Mouse (Mus musculus) WW6 (cell line): Measurements from ENCODE around the gene Il34.
A peak's percentile ranks its signal among the peaks of the same experiment; 100 is the strongest.

Experiments used
- DNase-seq: peaks from one replicate; pipeline ENCODE4 v3.0.0-alpha.2; 2013; ENCODE audit warnings: low read depth, low spot score

The Il34 gene

GRCm38 (mm10) chr8:110776335-110776734 lies 29.4 kb downstream of the Il34 start:
- DNase-seq, result no peak

DNA sequence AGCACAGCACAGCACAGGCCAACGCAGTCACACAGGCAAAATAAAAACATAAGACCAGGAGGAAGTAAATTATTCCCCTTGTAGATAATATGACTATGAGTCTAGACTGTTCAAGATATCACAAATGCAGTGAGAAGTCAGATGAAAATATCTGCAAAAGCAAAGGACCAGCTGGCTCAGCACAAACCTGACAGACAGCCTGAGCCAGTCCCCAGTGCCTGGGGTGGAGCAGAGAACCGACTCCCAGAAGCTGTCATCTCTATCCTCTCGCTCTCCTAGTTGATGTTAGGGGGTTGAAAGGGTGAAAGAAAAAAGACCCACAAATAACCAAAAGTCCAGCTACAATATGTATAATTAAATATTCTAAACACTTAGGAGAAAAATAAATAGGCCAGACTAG lies 30.0 kb downstream of the Il34 start:
- DNase-seq, result no peak

DNA sequence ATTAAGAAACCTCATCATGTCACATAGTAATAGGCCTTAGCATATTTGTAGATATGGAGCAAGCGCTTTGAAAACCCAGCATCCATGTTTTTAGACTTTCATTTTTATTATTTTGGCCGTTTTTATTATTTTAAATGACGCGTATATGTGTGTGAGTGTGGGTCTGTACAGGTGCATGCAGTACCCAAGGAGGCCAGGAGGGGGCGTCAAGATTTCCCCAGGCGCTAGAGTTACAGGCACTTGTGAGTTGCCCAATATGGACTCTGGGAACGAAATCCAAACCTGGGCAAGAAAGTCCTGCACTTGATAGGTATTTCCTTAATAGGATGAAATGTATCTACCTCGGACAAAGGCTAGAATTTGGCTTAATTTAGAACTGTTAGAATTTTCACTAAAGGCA lies 30.4 kb downstream of the Il34 start:
- no peak for DNase-seq

DNA sequence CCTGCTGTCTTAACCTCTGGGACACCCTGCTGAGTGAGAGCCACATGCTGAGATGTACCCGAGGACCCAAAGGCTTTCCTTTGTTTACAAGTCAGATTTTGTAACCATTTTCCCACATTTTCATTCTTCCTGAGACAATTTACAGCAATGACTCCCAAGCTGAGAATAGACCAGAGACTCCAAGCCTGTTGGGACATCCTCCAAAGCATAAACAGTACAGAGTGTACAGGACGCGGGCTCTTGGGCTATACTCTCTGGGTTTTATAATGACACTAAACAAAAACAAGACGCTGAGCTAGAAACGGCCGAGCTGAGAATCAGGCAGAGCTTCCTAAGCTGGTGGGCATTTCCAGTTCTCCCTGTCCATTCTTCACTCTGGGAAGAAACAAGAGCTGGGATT lies 31.0 kb downstream of the Il34 start:
- no peak for DNase-seq

DNA sequence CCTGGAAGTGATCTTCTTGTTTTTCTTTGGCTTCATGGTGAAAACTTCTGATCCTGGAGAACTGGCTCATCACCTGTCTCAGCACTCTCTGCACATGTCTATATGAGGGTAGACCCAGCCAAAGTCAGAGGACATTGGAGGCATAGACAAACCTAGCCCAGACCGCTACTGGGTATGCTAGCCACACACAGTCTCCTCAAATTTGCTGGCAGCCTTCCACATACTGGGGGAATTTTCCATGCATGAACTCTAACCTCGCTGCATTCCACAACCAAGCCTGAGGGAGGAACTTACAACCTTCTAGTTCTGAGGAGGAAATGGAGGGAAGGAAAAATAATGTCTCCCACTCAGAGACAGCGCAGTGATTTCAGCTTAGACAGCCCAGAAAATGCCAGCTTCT lies 31.7 kb downstream of the Il34 start:
- no peak for DNase-seq

GRCm38 (mm10) chr8:110772452-110772851 lies 33.3 kb downstream of the Il34 start:
- no peak for DNase-seq

GRCm38 (mm10) chr8:110767261-110767660 lies 38.5 kb downstream of the Il34 start:
- DNase-seq, result no peak

GRCm38 (mm10) chr8:110764671-110765070 lies 41.1 kb downstream of the Il34 start:
- DNase-seq, result no peak

DNA sequence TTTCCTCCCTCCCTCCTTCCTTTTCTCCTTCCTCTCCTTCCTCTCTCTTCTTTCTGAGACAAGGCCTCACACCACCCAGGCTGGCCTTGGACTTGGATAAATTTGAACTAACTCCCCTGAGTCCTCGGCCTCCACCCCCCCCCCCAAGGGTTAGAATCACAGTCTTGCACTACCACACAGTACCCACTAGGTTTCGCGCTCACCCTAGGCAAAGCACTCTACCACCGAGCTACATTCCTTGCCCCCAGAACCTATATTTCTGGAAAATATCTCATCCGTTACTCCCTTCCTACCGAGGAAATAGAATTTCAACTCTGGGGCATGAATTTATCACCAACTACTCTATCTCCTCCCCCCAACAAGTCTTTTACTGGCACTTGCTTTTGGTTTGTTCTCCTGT lies 43.7 kb downstream of the Il34 start:
- no peak for DNase-seq

GRCm38 (mm10) chr8:110761185-110761584 lies 44.5 kb downstream of the Il34 start:
- DNase-seq, result no peak

DNA sequence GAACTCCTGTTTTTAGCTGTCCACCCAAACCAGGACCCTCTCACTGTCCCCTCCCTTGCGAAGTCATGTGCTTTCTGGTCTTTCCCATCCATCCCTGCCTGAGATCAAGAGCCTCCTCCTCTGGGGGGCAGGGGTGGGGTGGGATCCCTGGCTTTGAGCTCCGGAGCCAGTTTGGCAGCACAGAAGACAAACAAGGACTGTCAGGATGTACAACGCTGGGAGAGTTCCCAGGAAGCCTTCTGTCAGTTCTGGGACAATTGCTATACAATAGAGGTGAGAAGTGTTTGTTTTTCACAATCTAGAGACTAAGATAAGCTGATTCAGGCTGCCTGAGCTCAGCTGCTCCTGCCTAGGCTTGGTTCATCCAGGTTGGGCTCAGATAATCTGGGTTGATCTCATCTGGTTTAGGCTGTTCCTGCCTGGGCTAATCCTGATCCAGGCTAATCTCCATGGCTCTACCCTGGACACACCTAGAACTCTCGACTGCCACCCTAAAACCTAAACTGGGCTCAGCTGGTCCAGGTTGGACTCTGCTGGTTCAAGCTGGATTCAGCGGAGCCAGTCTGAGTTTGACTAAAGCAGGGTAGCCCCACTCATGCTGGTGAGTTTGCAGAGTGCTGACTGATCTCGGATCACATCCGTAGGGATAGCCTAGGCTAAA lies 45.3 kb downstream of the Il34 start:
- DNase-seq, result no peak

DNA sequence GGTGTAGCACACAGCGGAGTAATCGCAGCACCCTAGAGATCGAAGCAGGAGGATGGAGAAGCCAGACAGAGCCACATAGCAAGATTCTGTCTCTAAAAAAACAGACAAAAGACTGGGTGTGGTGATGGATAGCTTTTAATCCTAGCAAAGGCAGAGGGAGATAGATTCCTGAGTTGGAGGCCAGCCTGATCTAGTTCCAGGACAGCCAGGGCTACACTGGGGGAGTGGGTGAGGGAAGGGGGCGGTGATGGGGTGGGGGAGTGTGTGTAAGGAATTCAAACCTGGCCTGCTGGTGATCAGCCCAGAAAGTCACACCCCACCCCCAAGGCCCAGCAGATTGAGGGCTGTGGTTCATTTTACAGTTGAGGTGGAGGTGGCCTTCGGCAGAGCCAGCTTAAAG lies 49.5 kb downstream of the Il34 start:
- DNase-seq, result peak; percentile 73

- DNase-seq, result no peak
These were observed 50.1 kb downstream of the Il34 start for GRCm38 (mm10) chr8:110755511-110756170.

- DNase-seq, result no peak
These were observed 51.0 kb downstream of the Il34 start for GRCm38 (mm10) chr8:110754713-110755112.

DNA sequence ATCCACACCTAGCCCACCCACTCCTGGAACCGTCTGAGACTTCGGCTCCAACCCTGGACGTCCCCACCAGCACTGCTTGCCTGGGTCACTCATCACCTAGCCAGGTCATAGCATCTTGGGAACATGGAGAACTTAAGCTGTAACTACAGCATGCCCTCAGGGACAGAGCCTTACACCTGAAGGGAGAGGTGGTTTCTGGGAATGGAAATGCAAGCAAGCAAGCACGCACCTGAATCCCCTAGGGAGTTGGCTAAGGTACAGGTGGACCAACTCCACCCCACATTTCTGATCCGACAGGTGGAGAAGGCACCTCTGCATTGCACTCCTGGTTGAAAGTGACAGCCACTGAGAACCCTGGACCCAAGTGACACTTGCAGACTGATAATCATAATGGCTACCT lies 54.2 kb downstream of the Il34 start:
- DNase-seq, result no peak

- no peak for DNase-seq
These were observed 55.5 kb downstream of the Il34 start for GRCm38 (mm10) chr8:110750269-110750668.

DNA sequence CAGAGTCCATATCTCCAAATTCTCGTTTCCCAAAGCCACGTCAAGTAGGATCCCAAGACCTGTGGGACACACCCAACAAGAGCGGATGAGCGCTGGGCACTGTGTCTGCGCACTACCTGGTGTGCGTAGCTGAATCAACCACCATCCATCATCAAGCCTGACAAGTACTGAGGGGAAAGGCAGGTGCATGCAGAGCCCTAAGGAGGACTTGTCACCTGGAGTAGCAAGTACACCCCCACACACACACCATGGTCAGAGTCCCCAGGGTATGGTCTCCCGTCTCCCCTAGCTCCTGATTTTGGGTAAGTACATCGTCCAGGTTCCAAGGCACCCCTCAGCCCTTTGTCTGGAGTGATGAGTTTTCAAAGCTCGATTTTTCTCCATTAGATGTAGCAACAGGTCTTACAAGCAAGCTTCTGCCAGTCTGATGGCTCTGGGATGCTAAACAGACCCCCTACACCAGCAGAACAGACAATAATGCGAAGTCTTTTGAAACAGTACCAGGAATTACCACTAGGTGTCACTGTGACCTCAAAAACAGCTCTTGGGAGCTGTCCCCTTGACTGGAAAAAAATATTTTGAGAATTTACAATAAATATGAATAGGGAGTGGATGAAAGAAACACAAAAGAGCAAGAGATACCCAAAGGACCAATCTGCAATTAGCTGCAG lies 56.1 kb downstream of the Il34 start:
- no peak for DNase-seq

DNA sequence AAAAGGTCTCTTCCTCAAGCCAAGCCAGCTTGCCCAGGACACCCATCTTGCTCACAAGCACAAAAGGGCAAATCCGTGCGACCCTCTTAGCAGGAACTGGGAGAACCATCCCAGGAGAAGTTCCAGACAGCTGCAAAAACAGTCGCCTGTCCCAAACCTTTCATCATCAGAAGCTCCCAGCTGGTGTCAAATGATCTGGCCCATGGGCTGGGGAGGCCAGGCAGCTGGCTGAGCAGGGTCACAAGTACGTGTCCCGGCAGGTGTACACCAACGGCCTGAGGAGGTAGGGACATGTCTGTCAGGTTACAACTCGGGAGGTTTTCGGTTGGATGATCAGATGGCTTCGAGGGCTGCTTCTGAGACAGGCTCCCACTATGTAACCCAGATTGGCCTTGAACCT lies 59.1 kb downstream of the Il34 start:
- no peak for DNase-seq

DNA sequence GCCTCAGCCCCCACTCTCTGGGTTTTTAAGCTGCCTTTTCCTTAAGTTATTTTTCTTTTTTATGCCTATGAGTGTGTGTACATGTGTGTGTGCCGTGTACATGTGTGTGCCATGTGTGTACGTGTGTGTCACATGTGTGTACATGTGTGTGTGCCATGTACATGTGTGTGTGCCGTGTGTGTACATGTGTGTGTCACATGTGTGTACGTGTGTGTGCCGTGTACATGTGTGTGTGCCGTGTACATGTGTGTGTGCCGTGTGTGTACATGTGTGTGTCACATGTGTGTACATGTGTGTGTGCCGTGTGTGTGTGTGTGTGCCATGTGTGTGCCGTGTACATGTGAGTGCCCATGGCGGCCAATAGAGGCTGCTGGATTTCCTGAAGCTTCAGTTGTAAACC lies 60.6 kb downstream of the Il34 start:
- DNase-seq, result no peak

- DNase-seq, result no peak
These were observed 63.3 kb downstream of the Il34 start for GRCm38 (mm10) chr8:110742452-110742818.

DNA sequence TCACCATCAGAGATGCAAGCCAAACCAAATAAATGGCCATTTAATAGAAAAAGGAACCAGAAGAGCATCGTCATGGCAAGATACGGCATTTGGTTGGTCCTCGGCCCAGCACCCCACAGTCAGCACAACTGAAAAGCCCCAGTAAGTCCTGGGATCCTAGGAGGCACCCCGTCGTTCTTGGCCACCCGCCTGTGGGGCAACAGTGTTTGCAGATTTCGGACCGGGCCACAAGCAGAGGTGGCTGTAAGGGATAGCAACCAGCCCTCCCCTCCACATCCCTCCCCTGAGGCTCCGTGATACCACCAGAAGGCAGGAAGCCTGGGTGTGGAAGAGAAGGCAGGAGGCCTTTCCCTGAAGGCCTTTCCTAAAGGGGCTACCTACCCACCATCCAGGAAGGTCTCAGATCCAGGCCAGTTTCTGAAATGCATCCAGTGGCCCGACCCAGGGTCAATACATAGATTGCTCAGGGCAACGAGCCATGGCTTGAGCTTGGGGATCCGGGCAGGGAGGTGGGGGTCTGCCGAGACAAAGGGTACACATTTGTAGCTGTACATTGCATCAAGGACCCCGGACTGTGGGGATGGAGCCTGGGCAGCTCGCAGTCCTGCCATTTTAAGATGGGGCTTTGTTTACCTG lies 63.8 kb downstream of the Il34 start:
- DNase-seq, result no peak

- DNase-seq, result no peak
These were observed 65.0 kb downstream of the Il34 start for GRCm38 (mm10) chr8:110740629-110741175.
